Mouse (Mus musculus): ENCODE measurements around the gene Agap1. TPM values are rescaled to one million over a fixed set of nuclear protein-coding genes. Genes with fewer than 3 reads are reported as not detected.
A peak's percentile ranks its signal among the peaks of the same experiment; 100 is the strongest.

Gene Agap1
- total RNA-seq, 2 experiments from 2014 or later, result 18.9 to 20.6 TPM

DNA sequence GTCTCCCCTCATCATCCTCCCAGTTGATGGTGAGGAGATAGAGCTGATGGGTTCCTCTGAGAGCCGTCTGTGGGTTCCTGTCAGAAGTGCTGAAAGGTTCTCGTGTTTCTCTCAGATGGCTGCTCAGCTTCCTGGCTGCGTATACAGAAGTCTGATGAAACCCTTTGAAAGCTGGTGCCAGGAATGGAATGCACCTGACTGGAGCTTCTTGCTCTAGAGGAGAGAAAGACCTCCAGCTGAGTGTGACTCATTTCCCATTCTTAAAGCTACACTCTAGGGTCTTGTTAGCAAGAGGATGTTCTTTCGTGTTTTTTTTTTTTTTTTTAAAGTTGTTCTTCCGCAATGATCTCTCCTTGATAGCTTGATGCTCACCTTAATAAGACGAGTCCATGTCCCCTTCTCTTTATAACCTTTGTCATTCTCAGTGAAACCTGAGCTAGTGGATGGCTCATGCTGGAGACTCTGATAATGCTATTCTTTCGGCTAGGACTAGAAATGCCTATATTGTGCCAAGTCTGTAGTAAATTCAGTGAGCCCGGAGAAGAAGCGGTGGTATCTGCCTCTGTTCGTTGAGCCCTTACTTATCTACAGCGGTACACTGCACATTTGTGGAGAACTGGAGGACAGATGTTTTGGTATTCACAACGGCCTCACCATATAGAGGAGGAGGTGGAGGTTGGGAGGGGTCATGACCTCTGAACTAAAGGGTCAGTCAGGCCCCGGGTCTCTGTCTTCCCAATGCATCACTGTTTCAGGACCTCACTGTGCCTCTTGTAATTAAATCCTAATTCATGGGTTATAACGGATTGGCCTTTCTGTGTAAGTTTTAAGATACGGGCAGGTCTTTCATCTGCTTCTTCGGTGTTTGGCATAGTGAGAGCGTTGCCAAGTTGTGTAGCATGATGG is 2.8 kb downstream of the Agap1 start:
- DNase-seq (ENCODE audit: low spot score), result no peak

GRCm38 (mm10) chr1:89461881-89462280 is 7.3 kb downstream of the Agap1 start:
- DNase-seq (ENCODE audit: low spot score), result no peak

DNA sequence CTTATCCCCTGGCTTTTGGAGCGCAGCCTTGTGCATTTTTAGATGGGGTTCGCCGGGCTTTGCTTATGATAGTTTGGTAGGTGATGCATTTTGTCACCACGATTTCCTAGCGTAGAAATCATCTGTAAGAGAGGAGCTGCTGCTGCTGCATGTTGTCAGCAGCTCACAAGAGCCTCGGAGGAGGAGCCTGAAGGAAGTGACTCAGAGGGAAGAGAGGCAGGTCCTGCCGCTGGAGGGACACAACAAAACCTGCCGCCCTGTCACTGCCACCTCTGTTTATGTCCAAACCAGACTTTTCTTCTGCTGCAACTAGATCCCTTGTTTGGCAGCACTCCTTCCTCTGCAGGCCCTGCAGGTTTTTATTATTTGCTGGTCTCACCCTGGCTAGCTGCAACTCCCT is 8.5 kb downstream of the Agap1 start:
- DNase-seq (ENCODE audit: low spot score), result peak; percentile 30

DNA sequence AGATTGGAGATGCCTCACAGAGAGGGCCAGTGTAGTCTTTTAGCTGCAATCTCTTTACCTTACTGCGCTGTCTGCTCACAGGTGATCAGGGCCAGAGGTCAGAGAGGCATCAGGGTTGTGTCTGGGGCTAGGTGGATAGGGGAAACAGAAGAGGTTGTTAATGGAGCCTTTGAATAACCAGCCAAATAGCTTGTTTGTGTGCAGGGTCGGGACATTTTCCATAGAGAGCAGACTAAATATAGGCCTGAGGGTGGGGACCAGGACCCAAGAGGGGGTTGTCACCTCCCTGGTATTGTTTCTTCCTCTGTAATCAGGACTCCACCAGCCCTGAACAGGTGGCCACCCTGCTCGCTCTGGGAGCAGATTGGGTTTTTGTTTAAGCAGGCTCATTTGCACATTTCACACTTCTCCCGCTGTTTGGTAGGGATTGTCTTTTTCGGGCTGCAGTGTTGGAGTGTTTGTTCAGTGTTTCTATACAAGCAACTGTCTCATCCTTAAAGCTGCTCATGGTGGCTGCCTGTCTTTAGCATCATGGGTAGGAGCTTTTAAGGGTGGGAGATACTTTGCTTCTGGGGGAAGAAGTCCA is 10.9 kb downstream of the Agap1 start:
- no peak for DNase-seq (ENCODE audit: low spot score)

- no peak for DNase-seq (ENCODE audit: low spot score)
Observed at GRCm38 (mm10) chr1:89467321-89468069, 12.9 kb downstream of the Agap1 start.

DNA sequence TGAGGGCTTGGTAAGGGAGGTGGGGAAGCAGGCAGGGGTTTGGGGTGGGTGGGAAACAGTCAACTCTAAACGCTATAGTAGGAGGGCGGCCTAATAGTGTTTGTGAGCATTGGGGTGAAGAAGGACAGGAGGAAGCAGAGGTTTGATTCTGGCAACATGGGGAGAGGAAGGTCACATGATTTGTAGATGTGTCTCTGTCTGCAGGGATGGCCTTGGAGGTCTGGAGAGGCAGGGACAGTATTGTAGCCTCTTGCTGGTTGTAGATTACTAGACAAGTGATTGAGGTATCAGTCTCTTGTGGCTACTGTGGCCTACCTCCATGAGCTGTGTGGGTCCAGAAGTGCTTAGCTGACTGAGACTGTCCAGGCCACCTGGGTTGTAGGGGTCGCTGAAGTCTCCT is 13.5 kb downstream of the Agap1 start:
- DNase-seq (ENCODE audit: low spot score), result no peak

GRCm38 (mm10) chr1:89471430-89471829 is 16.8 kb downstream of the Agap1 start:
- DNase-seq (ENCODE audit: low spot score), result no peak

- no peak for DNase-seq (ENCODE audit: low spot score)
Observed at GRCm38 (mm10) chr1:89471891-89472290, 17.3 kb downstream of the Agap1 start.

DNA sequence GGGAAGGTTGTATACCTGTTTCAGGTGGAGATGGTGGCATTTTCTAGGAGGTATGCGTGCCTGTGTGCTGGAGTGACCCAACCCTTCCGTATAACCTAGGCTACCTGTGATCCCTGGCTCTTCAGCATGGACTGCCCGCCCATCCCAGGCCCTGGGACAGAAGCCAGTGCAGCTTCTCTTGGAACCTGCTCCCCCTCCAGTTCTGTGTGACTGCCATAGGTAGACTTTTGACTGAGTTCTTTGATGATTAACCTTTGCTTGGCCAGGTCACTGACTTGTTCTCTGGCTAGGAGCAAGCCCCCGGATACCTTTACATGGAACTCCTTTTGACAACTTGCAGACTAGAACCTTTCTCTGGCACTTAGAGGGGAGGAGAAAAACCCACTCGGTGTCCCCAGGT is 19.3 kb downstream of the Agap1 start:
- DNase-seq (ENCODE audit: low spot score), result no peak

GRCm38 (mm10) chr1:89474853-89475252 is 20.2 kb downstream of the Agap1 start:
- DNase-seq (ENCODE audit: low spot score), result no peak

DNA sequence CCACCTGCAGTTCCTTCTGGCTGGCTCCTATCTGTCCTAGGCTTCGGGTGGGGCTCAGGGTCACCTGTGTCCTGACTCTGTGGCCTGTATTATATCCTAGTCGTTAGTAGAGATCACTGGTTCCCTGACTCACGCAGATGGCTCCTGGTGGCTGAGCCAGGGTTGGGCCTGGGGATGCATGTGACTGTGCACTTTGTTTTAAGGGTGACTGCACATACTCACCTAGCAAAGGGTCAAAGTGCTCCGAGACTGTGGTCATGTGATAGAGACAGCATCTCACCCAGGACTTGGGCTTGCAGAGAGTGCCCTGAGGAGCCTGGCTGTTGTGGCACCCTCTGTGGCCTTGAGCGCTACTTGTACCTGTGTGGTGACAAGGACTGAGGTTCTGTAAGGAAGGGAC is 22.4 kb downstream of the Agap1 start:
- no peak for DNase-seq (ENCODE audit: low spot score)

DNA sequence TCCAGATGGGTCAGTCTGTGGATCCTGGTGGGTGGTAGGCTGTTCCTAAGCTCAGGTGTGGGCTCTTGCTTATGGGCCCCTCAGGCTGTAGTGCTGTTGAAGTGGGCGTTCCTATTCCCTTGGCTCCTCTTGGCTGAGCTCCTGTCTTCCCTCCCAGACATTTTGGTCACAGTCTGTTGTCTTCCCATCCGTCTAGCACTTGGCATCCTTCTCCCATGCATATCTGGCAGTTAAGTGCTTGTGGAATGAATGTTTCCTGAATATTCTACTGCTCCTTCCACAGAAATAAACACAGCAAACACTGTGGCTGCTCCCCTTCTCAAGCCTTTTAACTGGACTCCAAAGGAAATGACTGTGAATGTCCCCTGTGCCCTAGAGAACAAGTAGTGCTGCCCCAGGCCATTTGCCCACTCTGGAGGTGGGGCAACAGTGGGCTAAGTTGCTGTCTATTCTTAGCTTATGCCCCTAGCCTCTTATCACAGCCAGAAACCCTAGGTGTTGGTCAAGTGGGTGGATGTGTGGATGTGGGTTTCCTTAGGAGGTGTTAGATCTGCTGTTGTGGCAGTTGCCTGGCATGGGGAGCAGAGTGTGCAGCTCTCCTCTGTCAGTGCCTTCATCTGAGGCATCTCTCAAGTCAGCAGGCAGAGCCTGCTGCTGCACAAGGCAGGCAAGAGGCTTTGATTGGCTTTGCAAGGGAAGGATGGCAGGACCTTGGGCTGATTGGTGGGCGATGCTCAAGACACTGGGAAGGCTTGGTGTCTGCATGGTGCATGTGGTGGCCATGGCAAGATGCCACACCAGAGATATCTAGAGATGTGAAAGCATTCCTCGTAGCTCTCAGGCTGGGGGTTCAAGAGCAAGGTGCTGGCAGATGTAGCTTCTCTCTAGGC is 24.2 kb downstream of the Agap1 start:
- no peak for DNase-seq (ENCODE audit: low spot score)

- no peak for DNase-seq (ENCODE audit: low spot score)
Observed at GRCm38 (mm10) chr1:89481154-89481553, 26.5 kb downstream of the Agap1 start.

DNA sequence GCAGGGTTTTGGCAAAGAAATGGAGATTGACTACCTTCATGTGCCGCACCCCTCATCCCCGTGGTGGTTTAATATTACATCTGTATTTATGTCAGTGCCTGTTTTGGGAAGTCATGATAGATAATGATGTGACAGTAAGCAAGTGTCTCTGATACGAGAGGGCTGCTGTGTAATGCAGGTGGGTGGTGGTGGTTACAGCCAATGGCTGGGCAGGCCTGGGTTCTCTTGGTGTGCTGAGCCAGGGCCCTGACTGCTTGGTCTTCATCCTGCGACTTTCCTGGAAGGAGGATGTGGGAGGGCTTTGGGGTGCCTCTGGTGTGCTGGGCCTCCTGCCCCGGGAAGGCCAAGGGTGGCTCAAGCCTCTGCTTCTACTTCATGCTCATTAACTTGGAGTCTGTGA is 28.2 kb downstream of the Agap1 start:
- DNase-seq (ENCODE audit: low spot score), result no peak

DNA sequence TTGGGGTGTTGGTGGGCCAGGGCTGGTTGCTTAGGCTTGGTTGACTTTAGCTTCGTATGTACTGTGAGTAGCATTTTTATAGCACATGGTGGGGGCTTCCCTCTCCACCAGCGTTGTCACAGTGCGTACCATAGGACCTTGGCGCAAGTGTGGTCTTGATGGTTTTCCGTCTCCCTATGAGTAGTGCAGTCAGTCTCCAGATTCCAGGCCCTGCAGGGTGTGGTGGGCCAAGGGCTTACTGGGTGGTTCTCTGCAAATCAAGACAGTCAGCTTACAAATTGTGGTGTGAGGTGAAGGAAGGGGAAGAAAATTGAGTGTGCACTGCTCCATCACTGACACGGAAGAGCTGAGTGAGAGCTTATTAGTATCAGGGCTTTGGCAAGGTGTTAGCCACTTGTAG is 32.3 kb downstream of the Agap1 start:
- no peak for DNase-seq (ENCODE audit: low spot score)

GRCm38 (mm10) chr1:89489111-89489971 is 34.7 kb downstream of the Agap1 start:
- DNase-seq (ENCODE audit: low spot score), result no peak

DNA sequence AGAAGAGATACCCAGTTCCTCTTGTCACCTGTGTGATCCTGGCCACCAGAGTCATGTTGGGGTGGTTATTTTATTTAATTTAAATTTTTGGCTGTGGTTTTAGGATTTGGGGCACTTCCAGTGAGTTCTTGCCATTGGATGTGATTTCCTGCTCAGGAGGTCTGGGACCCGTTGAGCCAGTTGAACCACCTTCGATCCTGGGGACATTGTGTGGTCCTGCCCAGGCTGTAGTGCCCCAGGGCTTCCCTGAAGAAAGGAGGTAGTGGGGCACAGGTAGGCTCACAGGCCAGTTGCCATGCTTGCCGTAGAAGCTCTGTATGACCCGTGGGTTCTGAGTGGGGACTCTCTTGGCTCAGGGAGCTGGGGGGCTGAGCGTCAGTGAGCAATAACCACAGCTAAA is 38.6 kb downstream of the Agap1 start:
- no peak for DNase-seq (ENCODE audit: low spot score)

- no peak for DNase-seq (ENCODE audit: low spot score)
Observed at GRCm38 (mm10) chr1:89494816-89495215, 40.2 kb downstream of the Agap1 start.

DNA sequence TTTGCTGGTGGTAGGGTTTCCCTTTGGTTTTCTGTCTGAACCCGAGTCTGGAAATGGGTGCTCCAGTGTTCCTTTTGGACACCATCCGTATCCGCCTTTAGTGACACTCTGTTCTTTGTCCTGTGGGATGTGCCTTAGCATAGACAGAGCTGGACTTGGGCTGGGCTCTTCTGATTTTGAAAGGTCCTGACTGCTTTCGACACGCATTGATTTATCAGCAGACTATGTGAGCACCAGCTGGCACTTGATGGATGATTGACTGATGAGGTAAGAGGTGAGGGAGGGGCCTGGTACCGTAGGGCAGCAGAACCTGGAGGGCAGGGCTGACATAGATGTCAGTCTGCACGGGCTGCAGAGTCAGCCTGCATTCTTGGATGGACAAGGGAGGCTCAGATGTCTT is 41.6 kb downstream of the Agap1 start:
- no peak for DNase-seq (ENCODE audit: low spot score)

DNA sequence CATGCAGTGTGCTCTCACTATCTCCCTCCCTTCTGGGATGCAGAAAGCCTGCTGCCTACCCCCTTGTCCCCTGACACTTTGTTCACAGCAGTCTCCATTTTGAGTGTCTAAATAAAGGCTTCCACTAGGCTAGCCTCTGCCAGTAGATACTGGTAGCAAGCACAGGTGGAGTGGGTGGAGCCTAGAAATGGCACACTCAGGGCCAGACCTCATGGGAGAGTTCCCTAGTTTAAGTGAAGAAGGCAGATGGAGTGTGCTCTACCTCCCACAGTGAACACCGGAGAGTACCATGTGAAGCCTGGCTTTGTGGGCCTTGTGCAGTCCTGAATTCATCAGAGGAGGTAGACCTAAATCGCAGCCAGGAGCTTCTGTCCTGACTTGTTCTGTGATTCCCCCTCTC is 46.3 kb downstream of the Agap1 start:
- DNase-seq (ENCODE audit: low spot score), result no peak

Measured in gastrocnemius, adult 18-20 months (tissue).